Mouse (Mus musculus) hindlimb bud, embryonic 11.5 days (tissue): Measurements from ENCODE around the gene Vmn1r58.
"Not testable (repeated sequence)": the region's sequence is repeated elsewhere in the genome, so short reads cannot be mapped to it uniquely, and the experiment has no call there.

Source experiments
- DNase-seq: peaks from one replicate; pipeline ENCODE4 v3.0.0-alpha.2; 2012; ENCODE audit warnings: low read depth, low spot score; ENCODE audit errors: extremely low spot score

Vmn1r58 gene

DNA sequence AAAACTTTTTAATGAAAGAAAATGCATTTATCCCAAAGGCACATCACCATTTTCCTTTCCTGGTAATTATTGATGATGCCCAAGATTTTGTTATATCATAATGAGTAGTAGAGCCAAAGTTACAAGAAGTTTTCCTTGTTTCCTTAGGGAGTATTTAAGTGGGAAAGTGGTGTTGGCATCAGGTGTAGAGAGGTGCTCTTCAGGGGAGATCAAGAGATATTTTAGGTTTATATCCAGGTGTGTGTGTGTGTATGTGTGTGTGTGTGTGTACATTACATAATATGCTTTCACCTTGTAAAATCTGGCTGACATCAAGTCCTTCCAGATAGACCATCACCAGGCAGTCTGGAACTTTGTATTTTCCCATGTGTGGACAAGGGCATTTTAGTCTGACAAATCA is at the start of gene Vmn1r58:
Gene Vmn1r58 (minus strand): TSS at position 101 of the 400 bp plus-strand sequence.
- not testable (repeated sequence) for DNase-seq

DNA sequence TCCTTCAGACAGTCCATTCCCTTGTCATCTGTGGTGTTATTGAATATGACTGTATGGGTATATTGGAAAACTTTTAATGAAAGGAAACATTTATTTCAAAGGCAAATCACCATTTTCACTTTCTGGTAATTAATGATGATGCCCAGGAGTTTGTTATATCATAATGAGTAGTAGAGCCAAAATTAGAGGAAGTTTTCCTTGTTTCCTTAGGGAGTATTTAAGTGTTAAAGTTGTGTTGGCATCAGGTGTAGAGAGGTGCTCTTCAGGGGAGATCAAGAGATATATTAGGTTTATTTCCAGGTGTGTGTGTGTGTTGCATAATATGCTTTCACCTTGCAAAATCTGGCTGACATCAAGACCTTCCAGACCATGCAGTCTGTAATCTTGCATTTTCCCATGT is 43.5 kb upstream of the Vmn1r58 start, which contains the start of gene Vmn1r59:
Gene Vmn1r59 (minus strand): TSS at position 101 of the 400 bp plus-strand sequence.
- no peak for DNase-seq

DNA sequence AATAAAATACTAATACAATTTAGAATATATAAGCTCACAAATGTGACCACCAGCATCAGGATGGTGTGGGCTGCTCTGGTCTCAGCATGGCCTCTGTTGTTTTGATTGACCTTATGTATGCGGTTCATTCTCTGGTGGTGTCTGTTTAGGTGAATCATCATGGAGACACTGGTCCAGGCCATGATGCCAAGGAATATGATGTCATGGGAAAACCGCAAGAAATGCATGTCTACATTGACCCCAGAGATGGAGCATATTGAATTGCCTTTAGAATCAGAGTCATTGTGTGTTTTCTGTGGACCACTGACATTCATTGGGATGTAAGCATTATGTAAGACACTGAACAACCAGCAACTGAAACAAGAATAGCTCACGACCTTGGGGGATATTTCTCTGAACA is 40.8 kb upstream of the Vmn1r58 start:
- not testable (repeated sequence) for DNase-seq

DNA sequence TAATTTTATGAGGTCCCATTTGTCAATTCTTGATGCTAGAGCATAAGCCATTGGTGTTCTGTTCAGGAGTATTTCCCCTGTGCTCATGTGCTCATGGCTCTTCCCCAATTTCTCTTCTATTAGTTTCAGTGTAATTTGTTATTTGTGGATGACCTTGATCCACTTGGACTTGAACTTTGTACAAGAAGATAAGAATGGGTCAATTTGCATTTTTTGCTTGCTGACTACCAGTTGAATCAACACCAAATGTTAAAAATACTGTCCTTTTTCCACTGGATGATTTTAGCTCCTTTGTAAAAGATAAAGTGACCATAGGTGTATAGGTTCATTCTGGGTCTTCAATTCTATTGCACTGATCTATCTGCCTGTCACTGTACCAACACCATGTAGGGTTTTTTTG is 35.4 kb upstream of the Vmn1r58 start:
- no peak for DNase-seq

DNA sequence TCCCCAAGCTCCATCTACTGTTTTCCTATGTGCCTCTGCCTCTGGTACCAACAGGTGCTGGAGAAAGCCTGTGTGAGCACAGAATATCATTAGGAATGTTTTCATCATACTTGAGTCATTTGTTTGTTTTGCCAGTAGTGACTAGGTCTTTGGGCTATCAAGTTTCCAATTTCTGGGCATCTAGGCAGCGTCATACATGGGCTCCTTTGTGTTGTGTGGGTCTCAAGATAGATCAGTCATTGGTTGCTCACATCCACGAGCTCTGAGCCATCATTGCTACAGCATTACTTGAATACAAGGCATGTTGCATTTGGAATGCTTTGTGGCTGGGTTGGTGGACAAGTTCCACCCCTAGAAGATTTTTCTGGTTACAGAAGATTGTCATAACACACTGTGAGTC is 7.0 kb downstream of the Vmn1r58 start:
- no peak for DNase-seq

DNA sequence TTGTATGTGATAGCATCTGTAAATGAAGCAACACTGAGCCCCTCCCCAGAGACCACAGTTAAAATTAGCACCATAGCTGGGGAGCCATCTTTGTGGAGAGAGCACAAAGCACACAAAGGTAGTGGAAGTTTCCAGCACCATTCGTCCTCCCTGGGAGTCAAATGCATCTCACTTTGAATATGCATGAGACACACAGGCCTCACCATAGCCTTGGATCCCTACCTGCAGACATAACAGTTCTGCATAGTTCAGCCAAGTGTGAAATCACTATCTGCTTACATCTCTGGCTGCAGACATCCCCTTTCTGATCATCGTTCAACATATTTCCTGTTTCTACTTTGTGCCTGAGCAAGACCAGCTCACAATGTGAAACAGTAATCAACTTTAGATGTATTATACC is 46.5 kb downstream of the Vmn1r58 start:
- no peak for DNase-seq

DNA sequence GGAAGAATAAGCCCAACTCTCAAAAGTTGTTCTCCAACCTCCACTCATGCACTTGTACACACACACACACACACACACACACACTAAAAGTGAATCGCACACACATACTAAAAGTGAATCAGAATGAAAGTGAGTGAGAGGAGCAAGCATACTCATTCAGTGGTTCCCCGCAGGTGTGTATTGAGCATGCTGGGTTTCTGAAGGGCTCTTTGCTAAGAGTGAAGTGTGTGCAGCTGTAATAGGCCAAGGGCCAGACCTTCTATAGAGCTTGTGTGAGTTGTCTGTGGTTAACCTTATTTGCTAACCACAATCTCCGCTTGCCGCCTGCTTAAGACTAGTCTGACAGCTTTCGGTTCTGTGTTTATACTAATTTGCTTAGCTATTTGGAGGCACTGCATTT is 49.6 kb downstream of the Vmn1r58 start:
- no peak for DNase-seq
